Mouse (Mus musculus): ENCODE measurements at regions not wholly inside any gene's neighbourhood (a gene's known extent, or its start where the extent isn't known, plus 50 kb on each side); places are given as distances from the start of the nearest gene placed in this dataset.

DNA sequence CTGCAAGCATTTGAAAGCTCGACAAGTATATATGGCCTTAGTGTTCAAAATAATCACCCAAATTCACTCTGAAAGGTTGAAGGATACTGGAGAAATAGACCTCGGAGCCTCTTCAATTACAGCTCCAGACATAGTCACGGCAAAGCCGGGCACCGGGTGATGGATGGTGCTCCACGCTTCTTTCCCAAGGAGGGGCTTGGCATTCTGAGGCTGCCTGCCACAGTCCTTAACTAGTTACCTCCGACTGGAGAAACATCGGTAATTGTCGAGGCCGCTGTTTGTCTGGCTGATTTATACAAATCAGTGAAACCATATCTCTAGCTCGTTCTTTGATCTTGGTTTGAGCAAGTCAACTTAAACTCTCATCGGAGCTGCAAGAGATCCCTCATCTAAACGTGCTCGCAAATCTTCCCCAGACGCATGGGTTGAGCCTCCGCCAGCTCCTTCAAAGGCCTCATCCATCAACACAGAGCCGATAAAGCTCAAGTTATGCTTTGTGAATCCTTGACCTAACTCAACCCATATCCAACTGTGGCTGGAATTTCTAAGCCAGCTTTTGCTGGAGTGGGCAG lies 145.4 kb upstream of the Stx16 start:
- DNase-seq, result no peak

DNA sequence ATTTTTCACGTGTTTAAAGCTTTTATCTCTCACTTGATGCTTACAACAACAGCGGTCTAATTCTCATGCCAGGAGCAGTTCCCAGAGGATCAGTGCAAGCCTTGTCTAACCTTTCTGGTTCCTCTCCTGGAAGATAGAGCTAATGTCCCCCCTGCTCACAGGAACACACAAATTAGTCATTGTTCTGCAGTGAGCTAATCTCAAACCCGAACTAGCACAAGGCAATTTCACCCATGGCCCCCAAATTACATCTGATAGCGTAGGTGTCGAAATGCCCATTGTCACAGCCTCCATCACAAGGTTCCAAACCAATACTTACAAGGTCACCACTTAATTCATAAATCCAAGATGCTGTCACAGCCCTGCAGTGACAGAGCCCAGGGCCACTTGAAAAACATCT lies 140.4 kb upstream of the Stx16 start:
- no peak for DNase-seq

DNA sequence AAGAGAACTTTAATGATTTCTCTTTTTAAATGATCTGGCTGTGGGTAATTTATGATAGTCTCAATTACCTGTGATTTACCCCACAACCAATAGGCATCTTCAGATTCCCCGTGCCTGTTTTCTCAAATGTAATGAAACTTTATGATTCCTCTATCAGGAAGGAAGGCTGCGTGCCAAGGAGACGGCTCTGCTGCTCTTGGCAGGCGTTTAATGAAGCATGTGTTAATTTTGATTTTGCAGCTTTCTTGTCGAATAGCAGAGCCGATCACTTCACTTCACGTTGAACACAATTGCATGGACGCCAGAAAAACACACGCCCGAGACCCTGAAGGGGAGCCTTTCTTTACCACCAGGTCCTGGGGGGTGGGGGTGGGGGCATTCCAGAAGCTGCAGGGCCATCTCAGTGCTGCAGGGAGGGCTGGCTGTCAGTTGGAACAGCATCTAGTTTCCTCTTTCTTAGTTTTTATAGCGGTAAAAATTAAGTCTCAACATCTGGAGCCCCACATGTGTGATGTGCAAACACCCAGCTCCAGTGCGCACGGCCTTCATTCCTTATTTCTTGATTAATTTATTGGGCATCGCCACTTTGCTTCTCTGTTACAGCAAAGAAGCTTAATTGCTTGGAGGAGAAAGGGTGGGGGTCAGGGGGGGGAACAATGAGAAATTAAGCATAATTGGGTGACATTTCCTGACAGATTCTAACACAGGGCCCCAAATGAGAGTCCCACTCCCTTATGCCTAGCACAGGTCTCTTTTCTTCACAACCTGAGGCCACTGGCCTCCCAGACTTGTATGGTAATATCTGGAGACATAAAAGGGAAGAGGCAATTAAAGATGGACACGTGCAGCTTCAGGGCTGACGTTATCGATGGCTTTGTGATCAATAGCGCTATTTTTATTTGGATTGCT lies 138.3 kb upstream of the Stx16 start:
- no peak for DNase-seq

DNA sequence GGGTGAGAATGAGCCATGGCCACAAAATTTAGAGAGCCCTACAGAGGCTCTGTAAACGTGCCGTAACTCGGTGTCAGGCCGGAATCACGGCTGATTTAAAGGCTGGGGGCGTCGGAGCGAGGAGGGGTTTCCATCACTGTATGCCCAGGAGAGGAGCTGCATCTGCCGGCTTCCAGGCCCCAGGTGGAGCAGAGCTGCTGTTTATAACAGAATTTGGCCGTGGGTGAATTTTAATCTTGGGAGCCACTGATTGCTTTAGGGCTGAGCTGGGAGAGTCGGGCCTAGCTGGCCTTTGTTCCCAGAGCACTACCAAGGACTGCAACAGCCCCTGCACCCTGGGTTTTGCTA lies 137.7 kb upstream of the Stx16 start:
- DNase-seq, result no peak

DNA sequence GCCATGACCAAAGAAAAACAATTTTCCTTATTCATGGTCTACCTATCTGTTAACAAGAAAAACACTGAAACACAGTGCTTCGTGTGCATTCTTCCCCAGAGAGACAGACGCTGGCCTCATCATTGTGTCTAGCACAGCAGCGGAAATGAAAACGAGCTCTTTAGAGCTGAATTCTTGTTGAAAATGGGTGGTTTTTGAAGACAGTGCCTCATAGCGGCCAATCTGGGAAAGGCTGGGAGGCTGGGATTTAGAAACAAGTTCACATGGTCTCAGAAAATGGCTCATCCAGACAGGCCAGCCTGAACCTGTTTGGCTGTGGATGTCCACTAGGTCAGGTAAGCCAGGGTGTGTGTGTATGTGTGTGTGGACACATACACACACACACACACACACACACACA lies 130.7 kb upstream of the Stx16 start:
- no peak for DNase-seq

DNA sequence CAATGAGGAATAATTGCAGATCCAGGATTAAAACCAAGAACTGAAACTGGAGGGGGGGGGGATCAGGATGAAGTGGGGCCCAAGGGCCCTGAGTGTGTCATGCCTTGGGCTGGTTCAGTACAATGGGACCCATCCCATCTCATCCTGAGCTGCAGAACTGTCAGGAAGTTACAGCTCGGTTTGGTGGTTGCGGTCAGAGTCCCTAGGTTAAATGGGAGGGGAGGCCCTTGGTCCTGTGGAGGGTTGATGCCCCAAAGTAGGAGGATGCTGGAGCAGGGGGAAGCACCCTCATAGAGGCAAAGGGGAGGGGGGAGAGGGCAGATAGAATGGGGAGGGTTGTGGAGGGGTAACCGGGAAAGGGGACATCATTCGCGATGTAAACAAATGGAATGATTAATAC lies 127.5 kb upstream of the Stx16 start:
- DNase-seq, result no peak

DNA sequence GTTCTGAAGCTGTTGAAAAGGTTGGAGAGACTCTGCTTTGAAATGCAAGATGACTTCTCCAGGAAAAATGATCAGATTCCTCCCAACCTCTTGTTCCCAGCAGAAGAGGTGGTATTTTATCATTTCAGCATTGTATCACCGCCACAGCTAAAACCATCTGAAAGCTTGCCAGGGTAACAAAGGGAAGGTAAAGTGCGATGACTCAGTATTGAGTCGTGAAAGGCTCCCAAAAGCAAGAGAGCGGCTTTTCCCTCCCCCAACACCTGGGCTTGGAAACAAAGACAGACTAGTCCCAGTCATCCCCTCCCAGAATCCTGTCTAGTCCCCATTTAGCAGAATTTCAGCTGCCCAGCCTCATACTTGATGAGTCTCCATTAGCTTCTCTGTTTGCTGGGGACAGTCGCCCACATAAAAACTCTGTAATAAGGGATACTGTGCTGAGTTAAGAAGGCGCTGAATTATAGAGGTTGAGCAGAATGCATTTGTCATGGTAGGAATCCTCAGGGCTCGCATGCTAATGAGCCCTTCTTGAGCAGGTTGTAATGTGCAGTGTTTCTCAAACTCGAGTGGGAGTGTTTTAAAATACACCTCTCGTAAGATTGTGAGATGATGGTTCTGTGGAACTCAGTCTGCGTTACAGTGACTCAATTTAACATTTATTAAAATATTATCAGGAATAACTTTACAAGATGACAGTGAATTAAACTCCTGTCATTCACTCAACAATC lies 125.8 kb upstream of the Stx16 start:
- DNase-seq, result no peak

DNA sequence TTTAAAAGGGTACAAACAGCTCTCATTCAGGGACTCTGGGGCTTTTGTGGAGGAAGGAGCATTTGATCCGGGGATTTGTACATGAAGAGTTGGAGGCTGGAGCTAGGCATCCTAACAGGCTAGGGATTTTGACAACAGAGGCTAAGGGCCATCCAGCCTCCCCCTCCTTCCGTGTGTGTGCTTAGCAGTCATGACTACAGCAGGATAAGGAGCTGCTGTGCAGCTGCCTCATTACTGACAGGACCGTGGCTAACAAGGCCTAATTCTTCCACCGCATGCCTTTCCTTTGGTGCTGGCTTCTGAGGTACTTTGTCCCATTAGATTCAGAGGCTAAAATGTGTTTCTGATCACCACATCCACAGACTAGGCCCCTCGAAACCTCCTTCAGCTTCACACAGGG lies 110.0 kb upstream of the Stx16 start:
- DNase-seq, result no peak

DNA sequence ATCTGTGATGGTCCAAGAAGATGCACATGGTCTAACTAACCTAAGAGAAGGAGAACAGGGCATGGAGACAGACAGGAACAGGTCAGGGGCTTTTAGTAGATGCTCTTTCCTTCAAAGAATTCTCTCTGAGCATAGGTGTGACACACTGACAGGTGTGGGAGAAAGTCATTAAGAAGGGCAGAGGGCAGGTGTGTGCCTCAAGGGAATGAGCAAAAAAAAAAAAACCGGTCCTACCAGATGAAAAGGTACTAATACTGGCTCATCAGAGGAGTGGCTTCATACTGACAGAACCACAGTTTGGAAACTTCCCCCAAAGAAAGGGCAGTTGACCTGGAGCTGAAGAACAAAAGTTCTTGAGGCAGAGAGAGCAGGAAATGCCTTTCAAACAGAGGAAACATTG lies 105.3 kb upstream of the Stx16 start:
- DNase-seq, result no peak

DNA sequence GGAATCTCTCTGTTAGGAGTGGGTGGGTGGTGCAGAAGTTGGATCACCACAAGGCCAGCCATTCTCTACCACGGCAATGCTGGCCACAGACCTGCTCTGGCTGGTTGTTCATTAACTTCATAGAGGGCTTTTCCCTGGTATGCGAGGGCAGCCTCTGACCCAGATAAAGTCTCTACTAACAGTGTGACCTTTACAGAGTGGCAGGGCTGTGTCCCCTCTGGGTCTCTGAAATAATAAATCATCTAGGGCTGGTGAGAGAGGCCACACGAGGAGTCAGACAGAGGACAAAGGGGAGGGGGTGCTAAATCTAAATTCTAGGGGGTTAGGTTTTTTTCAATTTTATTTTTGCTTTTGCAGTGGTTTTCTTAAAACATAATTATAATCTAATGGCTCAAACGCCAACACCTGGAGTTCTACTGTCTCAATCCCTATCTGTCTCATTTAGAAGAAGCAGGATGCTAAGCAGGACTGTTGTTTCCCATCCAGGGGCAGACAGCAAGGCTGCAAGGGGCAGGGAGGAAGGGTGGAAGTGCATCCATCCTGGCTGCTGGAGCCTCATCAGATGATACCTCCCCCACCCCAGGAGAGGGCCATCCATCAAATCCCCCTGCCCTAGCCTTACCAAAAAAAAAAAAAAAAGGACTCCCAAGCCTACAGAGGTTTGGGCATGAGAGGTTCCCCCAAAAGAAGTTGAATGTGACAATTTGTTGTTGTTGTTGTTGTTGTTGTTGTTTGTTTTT lies 99.6 kb upstream of the Stx16 start:
- no peak for DNase-seq

DNA sequence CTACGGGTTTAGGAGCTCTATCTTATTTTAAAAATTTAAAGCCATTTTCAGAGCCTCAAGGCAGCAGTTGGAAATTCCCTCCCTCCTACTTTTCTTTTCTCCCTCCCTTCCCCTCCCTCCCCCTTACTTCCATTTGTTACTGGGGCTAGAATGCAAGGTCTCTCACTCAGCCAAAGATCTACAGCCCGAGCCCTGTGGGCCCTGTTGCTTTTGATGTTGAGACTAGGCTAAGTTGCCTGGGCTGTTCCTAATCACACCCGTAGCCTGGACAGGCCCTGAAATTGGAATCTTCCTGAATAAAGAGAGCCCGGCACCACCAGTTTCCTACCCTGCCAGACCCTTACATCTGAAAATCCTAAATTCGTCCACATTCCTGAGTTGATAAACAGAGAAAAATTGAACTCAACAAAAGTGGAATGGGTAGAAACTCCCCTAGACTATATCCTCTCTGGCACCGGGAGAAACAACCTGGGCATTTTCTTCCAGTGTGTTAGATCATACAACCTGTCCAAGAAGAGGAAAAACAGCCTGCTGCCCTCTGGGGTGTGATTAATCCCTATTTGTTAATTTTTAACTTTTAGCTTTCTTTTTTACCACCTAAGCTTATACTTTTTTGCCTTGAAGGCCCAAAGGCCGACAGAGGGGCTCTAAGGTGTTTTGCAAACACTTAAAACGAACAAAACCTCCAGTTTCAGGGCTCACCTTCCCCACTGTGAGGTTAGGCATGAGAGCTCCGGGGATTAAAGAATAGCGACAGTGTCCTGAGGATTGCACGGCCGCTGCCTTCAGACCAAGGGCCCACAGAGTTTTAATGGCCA lies 98.7 kb upstream of the Stx16 start:
- DNase-seq, result no peak

DNA sequence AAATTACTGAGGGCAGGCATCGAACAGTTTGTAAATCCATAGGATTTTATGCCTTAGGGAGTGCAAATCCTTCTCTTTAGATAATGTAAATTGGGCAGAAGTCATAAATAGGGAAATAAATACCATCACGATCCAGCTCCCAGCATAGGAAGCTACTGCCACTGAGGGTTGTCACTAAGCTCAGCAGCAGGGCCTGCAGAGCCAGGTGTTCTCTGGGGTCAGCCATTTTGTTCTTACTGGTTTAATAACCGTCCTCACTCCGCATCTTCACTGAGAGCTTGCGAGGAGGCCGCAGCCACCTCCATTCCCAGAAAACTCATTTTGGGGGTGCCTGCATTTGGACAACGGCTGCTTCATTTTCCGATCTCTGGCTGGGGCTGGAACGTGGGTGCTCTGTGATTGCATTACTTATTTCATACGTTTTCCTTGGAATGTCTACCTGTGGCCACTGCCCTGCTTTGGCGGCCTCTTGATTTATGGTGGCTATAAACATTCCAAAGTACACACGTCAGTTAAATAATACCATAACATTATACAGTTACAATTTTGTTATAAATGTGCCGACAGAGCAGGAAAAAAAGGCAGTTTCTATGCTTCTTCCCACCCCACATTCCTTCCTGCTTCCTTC lies 97.9 kb upstream of the Stx16 start:
- DNase-seq, result no peak

DNA sequence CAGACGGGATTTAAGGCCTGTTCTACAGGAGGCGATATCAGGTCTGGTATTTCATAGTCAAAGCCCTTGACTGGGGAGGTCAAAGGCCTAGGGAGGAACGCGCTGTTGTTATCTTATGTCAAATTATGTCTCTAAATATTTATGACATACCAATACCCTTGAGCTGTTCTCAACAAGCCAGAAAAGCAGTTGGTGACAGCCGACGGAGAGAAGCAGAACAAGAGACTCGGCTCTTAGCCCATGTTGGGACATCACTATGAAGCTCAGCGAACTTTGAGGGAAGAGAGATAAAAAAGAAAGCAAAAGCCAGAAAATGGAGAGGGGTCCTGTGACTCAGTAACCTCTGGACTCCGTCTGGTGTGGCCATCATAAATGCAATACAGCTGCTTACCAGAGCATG lies 95.1 kb upstream of the Stx16 start:
- peak; percentile 35 for DNase-seq

DNA sequence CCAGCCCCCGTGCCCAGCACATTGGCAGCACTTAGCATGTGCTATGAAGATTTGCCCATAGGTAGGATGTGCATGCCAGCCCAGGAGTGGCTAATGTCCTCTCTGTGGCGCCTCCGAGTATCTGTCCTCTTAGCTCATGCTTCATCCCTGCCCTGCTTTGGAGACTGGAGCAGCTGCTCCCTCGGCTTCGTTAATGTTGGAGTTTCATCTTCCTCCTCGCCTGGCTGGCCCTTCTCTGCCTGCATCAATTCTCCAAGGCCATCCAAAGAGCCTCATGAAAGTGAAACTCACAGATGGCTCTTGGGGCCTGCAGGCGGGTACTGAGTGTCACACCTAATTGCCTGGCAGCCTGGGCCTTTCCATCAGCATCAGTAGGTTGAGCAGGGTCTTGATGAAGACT lies 88.6 kb upstream of the Stx16 start:
- DNase-seq, result no peak

DNA sequence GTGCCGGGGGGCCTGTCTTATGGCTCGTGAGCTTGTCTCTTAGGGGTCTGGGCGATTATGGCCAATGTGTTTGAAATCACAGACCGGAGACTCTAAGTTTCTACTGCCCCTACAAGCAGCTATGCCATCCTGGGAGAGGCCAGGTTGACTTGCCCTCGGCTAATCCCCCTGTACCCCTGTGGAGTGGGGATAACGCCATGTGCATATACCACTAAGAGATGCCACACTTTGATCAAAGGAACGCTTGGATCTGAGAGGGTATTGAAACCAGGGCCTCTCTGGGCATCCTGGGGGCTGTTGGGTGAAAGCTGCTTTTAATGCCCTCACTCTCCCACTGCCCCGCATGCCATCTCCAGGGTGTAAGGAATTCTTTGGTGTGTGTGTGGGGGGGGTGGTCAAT lies 88.2 kb upstream of the Stx16 start:
- DNase-seq, result no peak

DNA sequence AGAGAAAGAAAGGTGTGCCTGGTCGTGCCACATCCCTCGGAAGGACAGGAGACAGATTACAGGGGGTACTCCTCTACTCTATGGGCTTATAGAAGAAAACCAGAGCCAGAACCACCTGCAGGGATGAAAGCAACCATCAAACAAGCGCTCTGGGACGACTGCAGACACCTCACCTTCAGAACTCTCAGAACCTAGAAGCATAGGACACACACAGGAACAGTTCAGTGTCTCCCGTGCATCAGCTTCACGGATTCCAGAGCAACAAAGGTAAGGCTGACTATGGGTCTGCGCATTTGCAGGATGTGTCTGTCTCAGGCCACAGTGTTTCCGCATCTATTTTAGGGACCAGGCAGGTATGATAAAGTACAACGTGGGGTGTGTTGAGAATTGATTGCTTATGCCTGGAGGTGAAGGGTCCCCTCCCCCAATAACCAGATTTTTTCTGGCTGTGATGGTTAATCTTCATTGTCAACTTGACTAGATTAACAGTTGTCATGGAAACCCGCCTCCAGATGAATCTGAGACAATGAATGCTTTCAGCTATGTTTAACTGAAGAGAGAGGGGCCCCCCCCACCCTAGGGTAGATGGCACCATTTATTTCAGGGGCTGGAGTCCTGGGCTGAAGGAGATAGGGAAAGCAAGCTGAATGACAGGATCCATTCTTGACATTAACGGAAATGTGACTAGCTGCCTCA lies 87.3 kb upstream of the Stx16 start:
- no peak for DNase-seq

DNA sequence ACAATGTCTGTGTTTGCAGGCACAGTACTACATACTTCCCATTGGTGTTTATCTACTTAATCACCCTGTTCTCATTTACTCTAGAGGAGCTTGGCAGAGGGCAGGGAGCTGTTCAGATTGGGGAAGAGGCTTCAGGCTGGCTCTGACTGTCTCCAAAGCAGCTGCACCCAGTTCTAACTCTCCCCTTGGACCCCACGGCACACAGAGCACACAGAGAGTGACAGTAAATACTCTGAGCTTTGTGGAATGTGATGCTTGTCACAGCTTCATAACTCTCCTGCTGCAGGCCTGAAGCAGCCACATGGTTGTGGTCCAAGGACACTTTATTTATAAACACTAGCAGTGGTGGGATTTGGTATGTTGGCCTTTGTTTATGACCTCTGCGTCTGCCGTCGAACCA lies 85.4 kb upstream of the Stx16 start:
- peak; percentile 27 for DNase-seq

DNA sequence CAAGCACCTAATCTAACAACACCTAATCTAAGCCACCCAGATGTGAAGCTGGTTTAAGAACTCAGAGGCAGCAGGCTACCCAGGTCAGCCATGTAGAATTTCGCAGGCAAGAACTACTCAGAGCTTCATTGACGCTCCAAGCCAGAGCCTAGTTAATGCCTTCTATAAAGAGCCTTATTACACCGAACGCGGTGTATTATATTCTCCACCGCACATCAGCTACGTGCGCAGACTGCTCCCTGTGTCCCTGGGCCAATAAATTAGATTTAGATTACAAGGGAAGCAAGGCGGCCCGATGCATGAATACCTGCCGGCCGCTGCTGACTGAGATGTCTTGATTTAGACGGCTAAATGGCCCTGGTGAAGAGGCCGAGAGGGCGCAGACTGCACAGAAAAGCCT lies 84.7 kb upstream of the Stx16 start:
- DNase-seq, result no peak

DNA sequence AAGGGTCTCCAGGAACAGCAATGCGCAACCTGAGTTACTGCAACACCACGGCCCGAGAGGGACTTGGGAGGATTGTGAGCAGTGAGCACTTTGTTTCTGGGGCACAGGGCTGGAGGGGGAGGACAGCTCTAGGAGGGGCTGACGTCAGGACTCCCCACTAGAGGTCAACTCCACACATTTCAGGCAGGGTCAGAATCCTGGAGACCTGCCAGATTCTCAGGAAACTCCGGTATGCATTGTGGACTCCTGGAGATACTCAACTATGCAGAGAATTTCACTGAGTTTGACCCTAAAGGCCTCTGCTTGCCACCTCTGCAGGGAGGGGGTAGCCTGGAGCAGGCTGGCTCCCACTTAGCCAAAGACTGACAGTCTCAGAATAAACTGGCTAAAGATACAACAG lies 84.1 kb upstream of the Stx16 start:
- no peak for DNase-seq

DNA sequence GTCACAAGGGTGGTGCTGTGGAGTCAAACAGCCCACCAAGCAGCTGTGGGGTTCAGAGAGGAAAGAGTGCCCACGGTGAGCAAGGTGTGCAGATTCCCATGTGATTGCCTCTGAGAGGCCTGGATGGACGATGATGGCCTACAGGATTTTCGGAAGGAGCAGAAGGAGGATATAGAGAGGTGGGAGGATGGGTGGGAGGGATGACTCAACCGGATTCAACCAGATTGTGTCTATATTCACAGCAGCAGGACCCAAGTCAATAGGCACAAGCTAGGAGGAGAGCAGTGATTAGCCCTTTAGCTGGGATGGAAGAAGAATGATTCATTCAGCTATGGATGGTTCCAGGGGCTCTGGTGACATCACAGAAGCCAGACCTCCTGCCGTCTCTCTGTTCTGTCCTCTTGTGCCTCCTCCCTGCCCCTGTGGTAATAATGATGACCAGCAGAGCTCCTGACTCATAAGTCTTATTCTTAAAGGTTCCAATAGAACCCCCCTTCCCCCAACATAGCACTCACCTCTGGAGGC lies 82.6 kb upstream of the Stx16 start:
- DNase-seq, result no peak

All from lung, postnatal 10 days (tissue).